Mouse (Mus musculus) stomach, postnatal 0 days (tissue): ENCODE data around the gene Ddost. TPM values are rescaled to one million over a fixed set of nuclear protein-coding genes. Genes with fewer than 3 reads are reported as not detected.

Source experiments
- ATAC-seq: fragments of 200-750 bp; cut with Nextera tagmentation; 2 replicates; pipeline ENCODE4 v1.8.0; 2017; ENCODE audit not compliant: low FRiP score, low TSS enrichment
- DNase-seq: peaks from one replicate; pipeline ENCODE4 v3.0.0-alpha.2; 2016; ENCODE audit warnings: low spot score
- H3K27ac ChIP-seq: fragments of 300-500 bp; sonication (generic); replicated peaks from 2 replicates; pipeline ENCODE4 v1.5.1; 2014; ENCODE audit warnings: mild to moderate bottlenecking, control low read depth
- H3K27me3 ChIP-seq: fragments of 300-500 bp; sonication (generic); 2 replicates; pipeline ENCODE4 v1.6.1; 2014; ENCODE audit warnings: low read length; ENCODE audit not compliant: control insufficient read depth, insufficient read depth
- H3K36me3 ChIP-seq: fragments of 300-500 bp; sonication (generic); 2 replicates; pipeline ENCODE4 v1.6.1; 2014; ENCODE audit warnings: low read length, mixed read lengths; ENCODE audit not compliant: control insufficient read depth, insufficient read depth
- H3K4me1 ChIP-seq: fragments of 300-500 bp; sonication (generic); replicated peaks from 2 replicates; pipeline ENCODE4 v1.6.1; 2014; ENCODE audit warnings: antibody characterized with exemption; ENCODE audit not compliant: control insufficient read depth, insufficient read depth
- H3K4me2 ChIP-seq: fragments of 300-500 bp; sonication (generic); replicated peaks from 2 replicates; pipeline ENCODE4 v1.6.1; 2014; ENCODE audit warnings: low read depth, mild to moderate bottlenecking, control low read depth, moderate library complexity
- H3K4me3 ChIP-seq: fragments of 300-500 bp; sonication (generic); 2 replicates; pipeline ENCODE4 v1.5.1; 2014; ENCODE audit warnings: low read depth, low read length, control low read depth
- H3K9ac ChIP-seq: fragments of 300-500 bp; sonication (generic); 2 replicates; pipeline ENCODE4 v1.6.1; 2014; ENCODE audit warnings: mild to moderate bottlenecking, low read length, control low read depth, mixed read lengths
- H3K9me3 ChIP-seq: fragments of 300-500 bp; sonication (generic); 2 replicates; pipeline ENCODE4 v1.6.1; 2016; ENCODE audit warnings: low read length; ENCODE audit not compliant: control insufficient read depth
- CTCF ChIP-seq: IDR thresholded peaks from 2 replicates; pipeline ENCODE4 v1.5.1; 2016; ENCODE audit warnings: antibody characterized with exemption, low read depth, mild to moderate bottlenecking, moderate library complexity
- EP300 ChIP-seq: optimal IDR thresholded peaks from 2 replicates; pipeline ENCODE3; 2016; ENCODE audit warnings: antibody characterized with exemption
- WGBS: fragments of 180-500 bp; shearing (Covaris S2); extraction: QIAGEN DNeasy Blood & Tissue Kit; methylation state at CpG from one replicate; pipeline ENCODE4 v1.1.7; 2014; 5-methylcytosine and 5-hydroxymethylcytosine counted together
- polyA plus RNA-seq: library from polyadenylated mRNA; unstranded; fragments of >200 nt; fragmentation: Nextera tagmentation; extraction: Ambion mirVana; gene quantifications from 2 replicates; pipeline ENCODE4 v1.2.1, GENCODE M21; 2015

Gene Ddost
- polyA plus RNA-seq, 1 experiment from 2014 or later: 258 TPM

- WGBS: 82% methylated on average over 6 of the region's 6 CpGs
- no peaks in the 10 kb centered on the region for H3K27me3 ChIP-seq
- H3K4me2 ChIP-seq: no peak overlapping the region
- H3K27ac ChIP-seq: no peak overlapping the region
- H3K4me3 ChIP-seq: no peak overlapping the region
- H3K9ac ChIP-seq: no peak overlapping the region
- ATAC-seq (no peak), DNase-seq (no peak)
- no peaks in the 10 kb centered on the region for H3K36me3 ChIP-seq
- H3K4me1 ChIP-seq: no peaks in the 10 kb centered on the region
- TF ChIP-seq EP300 (no peak), CTCF (no peak)
- H3K9me3 ChIP-seq: no peaks in the 10 kb centered on the region
Measured at GRCm38 (mm10) chr4:138352692-138353091, 48.2 kb downstream of the Ddost start.

- 73% methylated on average over 10 of the region's 10 CpGs for WGBS
- no peak overlapping the region for H3K27ac ChIP-seq
- ATAC-seq (no peak), DNase-seq (no peak)
- no peak overlapping the region for H3K4me2 ChIP-seq
- H3K4me1 ChIP-seq: no peaks in the 10 kb centered on the region
- H3K36me3 ChIP-seq: no peaks in the 10 kb centered on the region
- H3K4me3 ChIP-seq: no peak overlapping the region
- no peak for TF ChIP-seq EP300
- peak; percentile 33; the same call in 1 of the 2 replicates for TF ChIP-seq CTCF
- no peak overlapping the region for H3K9ac ChIP-seq
- H3K27me3 ChIP-seq: no peaks in the 10 kb centered on the region
- H3K9me3 ChIP-seq: no peaks in the 10 kb centered on the region
Measured at GRCm38 (mm10) chr4:138353438-138354171, 49.1 kb downstream of the Ddost start.

GRCm38 (mm10) chr4:138355496-138355895, 51.0 kb downstream of the Ddost start:
- no peaks in the 10 kb centered on the region for H3K4me1 ChIP-seq
- no peak overlapping the region for H3K9ac ChIP-seq
- no peaks in the 10 kb centered on the region for H3K36me3 ChIP-seq
- DNase-seq: no peak
- H3K9me3 ChIP-seq: no peaks in the 10 kb centered on the region
- WGBS: 86% methylated on average over 2 of the region's 2 CpGs
- TF ChIP-seq EP300 (no peak), CTCF (no peak)
- H3K27ac ChIP-seq: no peak overlapping the region
- no peak overlapping the region for H3K4me2 ChIP-seq
- H3K27me3 ChIP-seq: no peaks in the 10 kb centered on the region
- no peak overlapping the region for H3K4me3 ChIP-seq
- ATAC-seq: no peak

GRCm38 (mm10) chr4:138356141-138356540, 51.6 kb downstream of the Ddost start:
- whole genome bisulfite sequencing: 68% methylated on average over 8 of the region's 8 CpGs
- DNase-seq: no peak
- no peak overlapping the region for H3K4me2 ChIP-seq

GRCm38 (mm10) chr4:138356551-138356950, 52.0 kb downstream of the Ddost start:
- DNase-seq (no peak), ATAC-seq (no peak)
- no peak for TF ChIP-seq EP300
- TF ChIP-seq CTCF: no peak
- Histone ChIP-seq H3K9me3 (no peaks in the 10 kb centered on the region), H3K27ac (no peak overlapping the region), H3K4me3 (no peak overlapping the region), H3K36me3 (no peaks in the 10 kb centered on the region), H3K9ac (no peak overlapping the region), H3K4me1 (no peaks in the 10 kb centered on the region), H3K27me3 (no peaks in the 10 kb centered on the region), H3K4me2 (no peak overlapping the region)
- WGBS: 83% methylated on average over 12 of the region's 12 CpGs

More at GRCm38 (mm10) chr4:138356141-138356540, 51.6 kb downstream of the Ddost start:
- no peak for TF ChIP-seq EP300
- TF ChIP-seq CTCF: no peak
- Histone ChIP-seq H3K27ac (no peak overlapping the region), H3K4me1 (no peaks in the 10 kb centered on the region), H3K9me3 (no peaks in the 10 kb centered on the region), H3K36me3 (no peaks in the 10 kb centered on the region), H3K27me3 (no peaks in the 10 kb centered on the region), H3K4me3 (no peak overlapping the region), H3K9ac (no peak overlapping the region)
- no peak for ATAC-seq

- H3K27ac ChIP-seq: no peak overlapping the region
- WGBS: 83% methylated on average over 3 of the region's 3 CpGs
- TF ChIP-seq CTCF (no peak), EP300 (no peak)
- no peaks in the 10 kb centered on the region for H3K4me1 ChIP-seq
- no peaks in the 10 kb centered on the region for H3K9me3 ChIP-seq
- ATAC-seq (no peak), DNase-seq (no peak)
- H3K9ac ChIP-seq: no peak overlapping the region
- no peaks in the 10 kb centered on the region for H3K27me3 ChIP-seq
- H3K4me2 ChIP-seq: no peak overlapping the region
- no peak overlapping the region for H3K4me3 ChIP-seq
- no peaks in the 10 kb centered on the region for H3K36me3 ChIP-seq
Measured at GRCm38 (mm10) chr4:138358176-138358575, 53.6 kb downstream of the Ddost start.
